Mouse (Mus musculus) stomach, embryonic 14.5 days (tissue): ENCODE data around the gene Cd2bp2. TPM values are rescaled to one million over a fixed set of nuclear protein-coding genes. Genes with fewer than 3 reads are reported as not detected.

ENCODE experiments used
- ATAC-seq: fragments of 200-750 bp; cut with Nextera tagmentation; 2 replicates; pipeline ENCODE4 v1.8.0; 2017; ENCODE audit warnings: low read depth, moderate TSS enrichment; ENCODE audit not compliant: insufficient number of reproducible peaks, insufficient read depth, low FRiP score
- H3K27ac ChIP-seq: fragments of 300-500 bp; sonication (generic); 2 replicates; pipeline ENCODE4 v1.5.1; 2014; ENCODE audit warnings: mild to moderate bottlenecking, low read length, moderate library complexity, mixed read lengths
- H3K27me3 ChIP-seq: fragments of 300-500 bp; sonication (generic); 2 replicates; pipeline ENCODE4 v1.6.1; 2014; ENCODE audit warnings: low read length, control low read depth, mixed read lengths; ENCODE audit not compliant: control insufficient read depth, insufficient read depth
- H3K36me3 ChIP-seq: fragments of 300-500 bp; sonication (generic); 2 replicates; pipeline ENCODE4 v1.6.1; 2014; ENCODE audit warnings: mild to moderate bottlenecking, control low read depth, low read length, moderate library complexity, mixed read lengths; ENCODE audit not compliant: control insufficient read depth, insufficient read depth
- H3K4me1 ChIP-seq: fragments of 300-500 bp; sonication (generic); 2 replicates; pipeline ENCODE4 v1.6.1; 2014; ENCODE audit warnings: low read length, control low read depth, mixed read lengths; ENCODE audit not compliant: control insufficient read depth, insufficient read depth
- H3K4me2 ChIP-seq: fragments of 300-500 bp; sonication (generic); replicated peaks from 2 replicates; pipeline ENCODE4 v1.6.1; 2014; ENCODE audit warnings: low read depth, low read length, control low read depth
- H3K4me3 ChIP-seq: fragments of 300-500 bp; sonication (generic); 2 replicates; pipeline ENCODE4 v1.5.1; 2014; ENCODE audit warnings: low read depth, low read length, control low read depth
- H3K9ac ChIP-seq: fragments of 300-500 bp; sonication (generic); replicated peaks from 2 replicates; pipeline ENCODE4 v1.6.1; 2014; ENCODE audit warnings: low read depth, mild to moderate bottlenecking, control low read depth, low read length, moderate library complexity, mixed read lengths
- H3K9me3 ChIP-seq: fragments of 300-500 bp; sonication (generic); 2 replicates; pipeline ENCODE4 v1.6.1; 2016; ENCODE audit warnings: low read depth, low read length, control low read depth; ENCODE audit not compliant: control insufficient read depth
- WGBS: fragments of 180-500 bp; shearing (Covaris S2); extraction: QIAGEN DNeasy Blood & Tissue Kit; methylation state at CpG from one replicate; pipeline ENCODE4 v1.1.7; 2014; 5-methylcytosine and 5-hydroxymethylcytosine counted together
- polyA plus RNA-seq: library from polyadenylated mRNA; unstranded; fragments of >200 nt; fragmentation: Nextera tagmentation; extraction: Ambion mirVana; gene quantifications from 2 replicates; pipeline ENCODE4 v1.2.1, GENCODE M21; 2014

The Cd2bp2 gene
- polyA plus RNA-seq, 1 experiment from 2014 or later = 44.6 TPM

DNA sequence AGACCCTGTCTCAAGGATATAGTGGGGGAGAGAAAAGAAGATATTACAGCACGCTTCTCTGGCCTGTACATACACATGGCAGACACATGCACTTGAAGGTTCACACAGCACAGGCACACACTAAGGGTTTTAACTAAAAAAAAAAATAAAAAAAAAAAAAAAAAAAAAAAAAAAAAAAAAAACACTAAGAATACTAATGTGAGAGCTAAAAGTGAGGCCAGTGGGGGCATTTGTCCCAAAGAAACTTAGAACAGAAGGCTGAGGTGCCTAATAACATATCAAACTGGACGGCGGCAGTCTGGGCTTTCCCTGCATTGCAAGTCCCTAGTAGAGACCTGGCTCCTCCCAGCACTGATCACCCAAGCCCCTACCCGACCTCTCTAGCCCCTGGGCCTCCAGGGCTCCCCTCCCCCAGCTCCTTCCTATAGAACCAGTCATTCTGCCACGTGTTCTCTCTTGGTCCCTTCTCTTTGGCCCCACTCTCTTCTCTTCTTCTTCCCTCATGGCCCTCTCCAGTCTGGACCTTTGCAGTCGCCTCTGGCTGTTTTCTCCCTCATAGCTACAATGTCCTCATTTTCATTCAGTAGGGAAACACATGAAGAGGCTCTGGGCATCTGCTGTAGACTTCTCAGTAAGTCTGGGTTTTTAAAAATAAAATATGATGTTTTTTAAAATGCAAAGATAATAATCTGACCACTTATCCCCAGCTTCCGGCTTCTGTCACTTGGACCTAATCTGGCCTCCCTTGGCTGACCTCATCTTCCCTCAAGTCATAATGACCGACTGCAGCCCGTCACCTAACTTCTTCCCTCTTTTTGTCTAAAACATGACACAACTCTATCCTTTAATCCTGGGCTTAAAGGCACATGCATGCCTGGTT is 50.2 kb downstream of the Cd2bp2 start:
- H3K4me1 ChIP-seq = no peaks in the 10 kb centered on the region
- H3K9ac ChIP-seq = no peak overlapping the region
- no peak for ATAC-seq
- H3K27ac ChIP-seq = no peak overlapping the region
- WGBS = 54% methylated on average over 9 of the region's 9 CpGs
- H3K4me3 ChIP-seq = no peak overlapping the region
- no peaks in the 10 kb centered on the region for H3K36me3 ChIP-seq
- H3K9me3 ChIP-seq = no peaks in the 10 kb centered on the region
- H3K27me3 ChIP-seq = no peaks in the 10 kb centered on the region
- H3K4me2 ChIP-seq = no peak overlapping the region

- WGBS = 77% methylated on average over 7 of the region's 7 CpGs
- Histone ChIP-seq H3K9ac (no peak overlapping the region), H3K4me2 (no peak overlapping the region), H3K4me1 (no peaks in the 10 kb centered on the region), H3K36me3 (no peaks in the 10 kb centered on the region), H3K27me3 (no peaks in the 10 kb centered on the region), H3K27ac (no peak overlapping the region), H3K4me3 (no peak overlapping the region), H3K9me3 (no peaks in the 10 kb centered on the region)
- ATAC-seq = no peak
Observed at GRCm38 (mm10) chr7:127144412-127144811, 51.4 kb downstream of the Cd2bp2 start.

DNA sequence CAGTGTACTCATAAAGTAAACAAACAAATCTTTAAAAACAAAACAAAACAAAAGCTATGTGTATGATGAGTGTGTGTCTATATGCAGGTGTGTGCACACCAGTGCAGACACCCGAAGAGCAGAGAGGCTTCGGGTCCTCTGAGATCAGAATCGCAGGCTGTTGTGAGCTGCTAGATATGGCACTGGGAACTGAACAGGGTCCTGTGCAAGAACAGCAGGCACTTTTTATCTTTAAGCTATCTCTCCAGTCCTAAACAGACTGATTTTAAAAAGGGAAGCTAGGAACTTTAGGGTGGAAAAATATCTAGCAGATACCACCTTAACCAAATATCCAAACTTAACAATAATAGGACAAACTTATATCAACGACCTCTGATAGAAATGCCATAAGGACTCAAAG is 53.2 kb downstream of the Cd2bp2 start:
- H3K4me1 ChIP-seq = no peaks in the 10 kb centered on the region
- H3K4me2 ChIP-seq = no peak overlapping the region
- H3K4me3 ChIP-seq = no peak overlapping the region
- no peak for ATAC-seq
- H3K27me3 ChIP-seq = no peaks in the 10 kb centered on the region
- no peak overlapping the region for H3K27ac ChIP-seq
- no peaks in the 10 kb centered on the region for H3K9me3 ChIP-seq
- no peaks in the 10 kb centered on the region for H3K36me3 ChIP-seq
- 91% methylated on average over 4 of the region's 4 CpGs for WGBS
- no peak overlapping the region for H3K9ac ChIP-seq

DNA sequence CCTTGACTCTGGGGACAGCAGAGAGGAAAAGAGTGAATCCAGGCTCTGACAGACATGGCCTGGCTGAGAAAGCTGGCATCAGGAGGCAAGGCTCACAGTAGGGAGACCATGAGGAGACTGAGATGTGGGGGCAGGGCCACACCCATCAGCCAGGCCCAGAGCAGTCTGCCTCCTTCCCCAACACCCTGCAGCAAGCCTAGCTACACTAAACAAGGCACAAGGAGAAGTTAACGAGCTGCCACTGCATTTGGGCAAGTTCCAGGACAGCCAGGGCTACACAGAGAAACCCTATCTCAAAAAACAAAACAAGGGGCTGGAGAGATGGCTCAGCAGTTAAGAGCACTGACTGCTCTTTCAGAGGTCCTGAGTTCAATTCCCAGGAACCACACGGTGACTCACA is 53.6 kb downstream of the Cd2bp2 start:
- WGBS = 52% methylated on average over 2 of the region's 2 CpGs
- Histone ChIP-seq H3K9ac (no peak overlapping the region), H3K27me3 (no peaks in the 10 kb centered on the region), H3K4me1 (no peaks in the 10 kb centered on the region), H3K4me3 (no peak overlapping the region), H3K36me3 (no peaks in the 10 kb centered on the region), H3K9me3 (no peaks in the 10 kb centered on the region), H3K27ac (no peak overlapping the region), H3K4me2 (no peak overlapping the region)
- no peak for ATAC-seq

Other genes with a start within 250 kb of the Cd2bp2 start
- gene Asphd1, start 246.5 kb downstream of the Cd2bp2 start, polyA plus RNA-seq = 0.35 and 0.36 TPM in 2 replicates
- gene Sez6l2, start 245.5 kb downstream of the Cd2bp2 start, polyA plus RNA-seq = 2.9 and 3.6 TPM in 2 replicates
- 96.8 and 106 TPM in 2 replicates for gene Cdipt, start 220.1 kb downstream of the Cd2bp2 start, polyA plus RNA-seq
- gene Cdiptos, start 220.0 kb downstream of the Cd2bp2 start, polyA plus RNA-seq = 1.6 and 2.8 TPM in 2 replicates
- 11.4 and 12.4 TPM in 2 replicates for gene Mvp, start 181.4 kb downstream of the Cd2bp2 start, polyA plus RNA-seq
- gene Pagr1b, start 179.6 kb downstream of the Cd2bp2 start, polyA plus RNA-seq = not detected in 2 replicates
- gene Pagr1a, start 178.7 kb downstream of the Cd2bp2 start, polyA plus RNA-seq = 13.9 and 55.8 TPM in 2 replicates
- gene Gm42742, start 175.0 kb downstream of the Cd2bp2 start, polyA plus RNA-seq = 32.8 and 68.9 TPM in 2 replicates
- 15.5 and 16.0 TPM in 2 replicates for gene Prrt2, start 174.8 kb downstream of the Cd2bp2 start, polyA plus RNA-seq
- gene Maz, start 169.0 kb downstream of the Cd2bp2 start, polyA plus RNA-seq = 50.3 and 54.5 TPM in 2 replicates
- gene Kif22, start 153.6 kb downstream of the Cd2bp2 start, polyA plus RNA-seq = 116 and 117 TPM in 2 replicates
- gene Zg16, start 108.7 kb downstream of the Cd2bp2 start, polyA plus RNA-seq = not detected in 2 replicates
- gene AI467606, start 104.7 kb downstream of the Cd2bp2 start, polyA plus RNA-seq = 5.3 and 7.2 TPM in 2 replicates
- 1.4 and 2.2 TPM in 2 replicates for gene Qprt, start 73.8 kb downstream of the Cd2bp2 start, polyA plus RNA-seq
- gene Spn, start 58.2 kb downstream of the Cd2bp2 start, polyA plus RNA-seq = 0.31 and 0.33 TPM in 2 replicates
- gene Tbc1d10b, start 12.4 kb upstream of the Cd2bp2 start, polyA plus RNA-seq = 15.1 and 18.7 TPM in 2 replicates
- gene Mylpf, start 12.8 kb upstream of the Cd2bp2 start, polyA plus RNA-seq = 9.7 TPM in 2 replicates
- gene Zfp553, start 37.0 kb upstream of the Cd2bp2 start, polyA plus RNA-seq = 22.9 and 24.4 TPM in 2 replicates
- 14.9 and 16.5 TPM in 2 replicates for gene Sept1, start 37.1 kb upstream of the Cd2bp2 start, polyA plus RNA-seq
- gene Zfp771, start 48.2 kb upstream of the Cd2bp2 start, polyA plus RNA-seq = 54.9 and 55.2 TPM in 2 replicates
- 175 and 202 TPM in 2 replicates for gene Dctpp1, start 64.7 kb upstream of the Cd2bp2 start, polyA plus RNA-seq
- gene Sephs2, start 78.0 kb upstream of the Cd2bp2 start, polyA plus RNA-seq = 97.3 and 114 TPM in 2 replicates
- gene Itgal, start 100.2 kb upstream of the Cd2bp2 start, polyA plus RNA-seq = 0.91 and 1.0 TPM in 2 replicates
- 4.6 and 4.7 TPM in 2 replicates for gene Zfp768, start 149.5 kb upstream of the Cd2bp2 start, polyA plus RNA-seq
- gene Zfp747, start 180.0 kb upstream of the Cd2bp2 start, polyA plus RNA-seq = 8.1 and 9.4 TPM in 2 replicates
- 6.7 and 7.1 TPM in 2 replicates for gene 9130019O22Rik, start 191.1 kb upstream of the Cd2bp2 start, polyA plus RNA-seq
- gene E430018J23Rik, start 197.6 kb upstream of the Cd2bp2 start, polyA plus RNA-seq = 8.0 and 9.7 TPM in 2 replicates
- gene Zfp764, start 210.8 kb upstream of the Cd2bp2 start, polyA plus RNA-seq = 10.3 and 12.0 TPM in 2 replicates
- 25.0 and 26.3 TPM in 2 replicates for gene Zfp688, start 226.0 kb upstream of the Cd2bp2 start, polyA plus RNA-seq